19 mouse cellular contexts compared by ENCODE assay signal in the genomic region with DNA sequence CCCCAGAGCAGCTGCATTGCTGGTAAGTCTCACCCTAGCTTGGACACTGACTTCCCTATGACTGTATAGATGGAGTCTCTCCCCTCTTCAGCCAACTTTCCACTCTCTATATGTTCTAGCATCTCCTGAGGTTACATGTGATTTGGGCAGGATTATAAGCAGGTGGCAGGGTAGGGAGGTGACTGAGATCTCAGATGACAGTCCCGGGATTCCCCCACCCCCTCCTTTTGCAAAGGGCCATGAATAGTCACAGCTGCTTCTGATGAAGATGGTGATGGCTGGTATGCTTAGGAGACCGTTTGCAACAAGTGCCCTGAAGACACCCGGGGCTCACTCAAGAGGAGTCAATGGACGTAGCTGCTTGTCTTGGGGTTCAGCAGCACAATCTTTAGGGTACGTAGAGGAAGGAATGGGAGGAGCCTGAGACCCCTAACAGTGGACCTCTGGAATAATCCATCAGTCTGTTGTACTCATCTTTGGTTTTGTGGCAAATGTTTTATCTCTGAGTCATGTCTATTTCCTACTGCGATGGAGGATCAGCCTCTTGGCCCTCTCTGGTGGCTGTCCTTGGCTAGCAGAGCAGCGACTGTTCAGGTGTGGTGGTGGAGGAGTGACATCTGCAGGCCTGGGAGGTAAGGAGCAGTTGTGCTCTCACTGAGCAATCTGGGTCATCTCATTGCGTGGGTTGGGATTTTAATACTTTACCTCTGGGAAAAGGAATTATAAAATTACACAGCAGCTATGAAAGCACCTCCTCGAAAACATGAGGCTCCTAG. TPM values are rescaled to one million over a fixed set of nuclear protein-coding genes. Genes with fewer than 3 reads are reported as not detected.
"Had no signal": no experiment of that assay in that cellular context is flagged by ENCODE, and none has a peak within 500 bp of the region (broad histone marks: within the 10 kb centered on the region; RNA-seq: fewer than 3 reads in every experiment).

No protein-coding gene starts in this region.

- H3K27ac ChIP-seq: layer of hippocampus, adult 2 months; limb, embryonic 13.5 days; liver, embryonic 14.5 days; neural tube, embryonic 12.5 days had no signal

- H3K4me3 ChIP-seq: layer of hippocampus, adult 2 months; limb, embryonic 13.5 days; neural tube, embryonic 12.5 days had no signal

- H3K9ac ChIP-seq: limb, embryonic 13.5 days; liver, embryonic 14.5 days; neural tube, embryonic 12.5 days had no signal

- H3K9me3 ChIP-seq: limb, embryonic 13.5 days had no signal

- DNase-seq: kidney, postnatal 10 days; kidney, postnatal 4 days; left cerebral cortex, postnatal 4 days; lung, adult 18-20 months; midbrain, embryonic 14.5 days; thymus, adult 18-20 months; thymus, postnatal 14 days had no signal

- H3K27me3 ChIP-seq: neural tube, embryonic 12.5 days had no signal

- H3K4me2 ChIP-seq: limb, embryonic 13.5 days; neural tube, embryonic 12.5 days had no signal

- H3K36me3 ChIP-seq: limb, embryonic 13.5 days; neural tube, embryonic 12.5 days had no signal

RNA-seq across cellular contexts. Expression of gene Clrn3, which starts 38.5 kb away (rescaled TPM):
- total RNA-seq: layer of hippocampus, adult 2 months; layer of hippocampus, postnatal 10 days; left cerebral cortex, adult 18-20 months; left cerebral cortex, postnatal 10 days; left cerebral cortex, postnatal 4 days; liver, adult 2 months; megakaryocyte progenitor cell, adult 5-6 weeks; monocyte, adult 5-6 weeks; neutrophil, adult 5-6 weeks had no signal
- polyA plus RNA-seq: limb, embryonic 13.5 days; liver, embryonic 14.5 days; lung, embryonic 16.5 days; midbrain, embryonic 14.5 days; neural tube, embryonic 12.5 days had no signal
